Mouse (Mus musculus): Measurements from ENCODE around the gene Mnx1. TPM values are rescaled to one million over a fixed set of nuclear protein-coding genes. Genes with fewer than 3 reads are reported as not detected.
"Not testable (repeated sequence)": the region's sequence is repeated elsewhere in the genome, so short reads cannot be mapped to it uniquely, and the experiment has no call there.

The Mnx1 gene
- total and polyA plus RNA-seq, 2 experiments from 2014 or later = not detected

DNA sequence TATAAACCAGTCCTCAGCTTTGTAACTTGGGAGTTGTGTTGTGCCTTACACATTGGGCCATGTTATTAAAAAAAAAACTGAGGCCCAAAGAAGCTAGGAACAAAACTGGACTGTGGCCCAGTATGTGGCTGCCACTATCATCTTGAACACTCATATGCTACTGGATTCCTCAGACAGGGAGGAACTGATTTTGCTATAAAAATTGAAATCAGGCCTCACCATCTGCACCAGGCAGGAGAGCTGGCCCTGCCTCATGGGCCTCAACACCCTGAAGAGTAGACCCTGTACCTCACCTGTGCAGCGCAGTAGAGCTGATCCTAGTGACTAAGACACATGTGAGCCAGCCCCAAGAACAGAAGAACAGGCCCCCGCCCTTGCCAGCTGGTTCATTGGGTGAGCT, 33.0 kb downstream of the Mnx1 start:
- no peaks in the 10 kb centered on the region for H3K4me1 ChIP-seq (ENCODE audit: control insufficient read depth, insufficient read depth)
- no peak overlapping the region for H3K4me3 ChIP-seq (ENCODE audit: low read depth, low read length)
- no peaks in the 10 kb centered on the region for H3K27me3 ChIP-seq (ENCODE audit: control insufficient read depth, insufficient read depth, low read length)
- TF ChIP-seq EP300 (IDR thresholded peaks at IDR 0.05; ENCODE audit: low read depth) = no peak
- TF ChIP-seq CTCF (IDR thresholded peaks at IDR 0.05; ENCODE audit: low read depth) = no peak
- no peak overlapping the region for H3K9ac ChIP-seq (replicated peaks; ENCODE audit: low read depth, low read length)
- 90% methylated on average over 2 of the region's 2 CpGs for WGBS
- H3K9me3 ChIP-seq (replicated peaks; ENCODE audit: control insufficient read depth, low read length) = no peaks in the 10 kb centered on the region
- DNase-seq (ENCODE audit: low spot score) (no peak), ATAC-seq (ENCODE audit: insufficient read depth, low read depth) (no peak)
- peaks cover 89% of the 10 kb centered on the region for H3K36me3 ChIP-seq (replicated peaks; ENCODE audit: control insufficient read depth, insufficient read depth, low read length)
- no peak overlapping the region for H3K4me2 ChIP-seq (ENCODE audit: low read depth, low read length)
- H3K27ac ChIP-seq (ENCODE audit: low read depth) = no peak overlapping the region

DNA sequence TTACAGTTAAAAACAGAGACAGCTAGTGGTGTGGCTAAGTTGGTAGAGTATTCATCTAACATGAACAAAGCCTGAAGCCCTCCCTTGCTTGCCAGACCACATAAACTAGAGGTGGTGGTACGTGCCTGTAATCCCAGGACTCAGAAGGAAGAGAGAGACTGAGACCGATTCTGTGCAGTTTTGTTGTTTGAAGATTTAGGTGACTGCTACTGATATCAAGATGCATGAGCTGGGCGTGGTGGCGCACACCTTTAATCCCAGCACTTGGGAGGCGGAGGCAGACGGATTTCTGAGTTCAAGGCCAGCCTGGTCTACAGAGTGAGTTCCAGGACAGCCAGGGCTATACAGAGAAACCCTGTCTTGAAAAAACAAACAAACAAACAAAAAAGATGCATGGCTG, 41.5 kb downstream of the Mnx1 start:
- not testable (repeated sequence) for H3K27me3 ChIP-seq (ENCODE audit: control insufficient read depth, insufficient read depth, low read length); ATAC-seq (ENCODE audit: insufficient read depth, low read depth); DNase-seq (ENCODE audit: low spot score); H3K4me2 ChIP-seq (ENCODE audit: low read depth, low read length); H3K9me3 ChIP-seq (replicated peaks; ENCODE audit: control insufficient read depth, low read length); H3K4me3 ChIP-seq (ENCODE audit: low read depth, low read length); H3K9ac ChIP-seq (replicated peaks; ENCODE audit: low read depth, low read length); H3K27ac ChIP-seq (ENCODE audit: low read depth)
- WGBS = 86% methylated on average over 6 of the region's 6 CpGs
- Histone ChIP-seq H3K36me3 (replicated peaks; ENCODE audit: control insufficient read depth, insufficient read depth, low read length) (peaks cover 54% of the 10 kb centered on the region), H3K4me1 (ENCODE audit: control insufficient read depth, insufficient read depth) (peaks cover 17% of the 10 kb centered on the region)

- Histone ChIP-seq H3K4me1 (ENCODE audit: control insufficient read depth, insufficient read depth) (peaks cover 17% of the 10 kb centered on the region), H3K4me2 (ENCODE audit: low read depth, low read length) (peak overlapping the region; percentile 92), H3K27me3 (ENCODE audit: control insufficient read depth, insufficient read depth, low read length) (no peaks in the 10 kb centered on the region), H3K27ac (ENCODE audit: low read depth) (0 out of 2 replicates have a peak overlapping the region, but pooled peaks have one; percentile 83), H3K4me3 (ENCODE audit: low read depth, low read length) (peak overlapping the region; percentile 87), H3K9me3 (replicated peaks; ENCODE audit: control insufficient read depth, low read length) (no peaks in the 10 kb centered on the region), H3K9ac (replicated peaks; ENCODE audit: low read depth, low read length) (peak overlapping the region; percentile 73), H3K36me3 (replicated peaks; ENCODE audit: control insufficient read depth, insufficient read depth, low read length) (peaks cover 41% of the 10 kb centered on the region)
- DNase-seq (ENCODE audit: low spot score) = no peak
- 39% methylated on average over 8 of the region's 8 CpGs for WGBS
- no peak for TF ChIP-seq CTCF (IDR thresholded peaks at IDR 0.05; ENCODE audit: low read depth)
- ATAC-seq (ENCODE audit: insufficient read depth, low read depth) = no peak
Measured at GRCm38 (mm10) chr5:29435491-29435890, 42.8 kb downstream of the Mnx1 start.

GRCm38 (mm10) chr5:29434872-29435358, 43.4 kb downstream of the Mnx1 start:
- Histone ChIP-seq H3K4me3 (ENCODE audit: low read depth, low read length) (peak overlapping the region; percentile 87), H3K27me3 (ENCODE audit: control insufficient read depth, insufficient read depth, low read length) (no peaks in the 10 kb centered on the region), H3K27ac (ENCODE audit: low read depth) (peak overlapping the region; percentile 83), H3K4me2 (ENCODE audit: low read depth, low read length) (peak overlapping the region; percentile 92), H3K4me1 (ENCODE audit: control insufficient read depth, insufficient read depth) (peaks cover 17% of the 10 kb centered on the region), H3K36me3 (replicated peaks; ENCODE audit: control insufficient read depth, insufficient read depth, low read length) (peaks cover 36% of the 10 kb centered on the region), H3K9ac (replicated peaks; ENCODE audit: low read depth, low read length) (peak overlapping the region; percentile 73), H3K9me3 (replicated peaks; ENCODE audit: control insufficient read depth, low read length) (no peaks in the 10 kb centered on the region)
- WGBS = under 1% methylated on average over 46 of the region's 48 CpGs
- peak; percentile 25 for DNase-seq (ENCODE audit: low spot score)
- peak; percentile 70 for ATAC-seq (ENCODE audit: insufficient read depth, low read depth)
- TF ChIP-seq EP300 (IDR thresholded peaks at IDR 0.05; ENCODE audit: low read depth) (no peak), CTCF (IDR thresholded peaks at IDR 0.05; ENCODE audit: low read depth) (no peak)

DNA sequence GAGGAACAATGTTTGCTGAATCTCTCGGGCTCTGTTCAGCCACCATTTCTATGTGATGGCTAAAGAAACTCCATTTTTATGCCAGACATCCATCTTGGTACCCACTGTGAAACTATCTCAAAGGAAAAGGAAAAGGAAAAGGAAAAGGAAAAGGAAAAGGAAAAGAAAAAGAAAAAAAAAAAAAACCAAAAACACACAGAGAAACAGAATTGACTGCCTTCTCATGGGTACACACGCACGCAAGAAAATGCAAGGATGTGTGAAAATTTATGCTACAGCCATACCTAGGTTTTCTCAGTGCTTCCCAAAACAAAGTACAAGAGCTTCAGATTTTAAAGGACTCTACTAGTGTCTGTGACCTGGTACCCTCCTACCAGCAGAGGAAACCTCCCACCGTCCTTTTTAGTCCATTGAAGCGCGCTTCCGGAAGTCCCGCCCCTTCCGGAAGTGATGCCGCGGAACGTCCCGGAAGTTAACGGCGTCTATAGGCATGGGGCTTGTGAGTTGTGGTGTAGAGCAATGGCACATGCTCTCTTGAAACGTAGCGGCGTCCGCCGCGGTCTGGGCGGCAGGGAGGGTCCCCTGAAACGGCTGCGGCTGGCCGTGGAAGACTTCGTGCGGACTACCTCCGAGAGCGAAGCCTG, 43.9 kb downstream of the Mnx1 start, which contains the start of gene Nom1:
Nom1 (plus strand) TSS at position 437 of the 644 bp plus-strand sequence.
- WGBS = 5% methylated on average over 29 of the region's 29 CpGs
- Histone ChIP-seq H3K4me1 (ENCODE audit: control insufficient read depth, insufficient read depth) (peaks cover 17% of the 10 kb centered on the region), H3K27me3 (ENCODE audit: control insufficient read depth, insufficient read depth, low read length) (no peaks in the 10 kb centered on the region), H3K36me3 (replicated peaks; ENCODE audit: control insufficient read depth, insufficient read depth, low read length) (peaks cover 30% of the 10 kb centered on the region), H3K9ac (replicated peaks; ENCODE audit: low read depth, low read length) (peak within 1 kb of the TSS; percentile 73), H3K9me3 (replicated peaks; ENCODE audit: control insufficient read depth, low read length) (no peaks in the 10 kb centered on the region), H3K4me3 (ENCODE audit: low read depth, low read length) (peak within 1 kb of the TSS; percentile 87), H3K4me2 (ENCODE audit: low read depth, low read length) (peak within 1 kb of the TSS; percentile 92), H3K27ac (ENCODE audit: low read depth) (peak within 1 kb of the TSS; percentile 83)
- DNase-seq (ENCODE audit: low spot score) = peak; percentile 91
- TF ChIP-seq CTCF (IDR thresholded peaks at IDR 0.05; ENCODE audit: low read depth) (no peak), EP300 (IDR thresholded peaks at IDR 0.05; ENCODE audit: low read depth) (no peak)
- ATAC-seq (ENCODE audit: insufficient read depth, low read depth) = peak; percentile 95

DNA sequence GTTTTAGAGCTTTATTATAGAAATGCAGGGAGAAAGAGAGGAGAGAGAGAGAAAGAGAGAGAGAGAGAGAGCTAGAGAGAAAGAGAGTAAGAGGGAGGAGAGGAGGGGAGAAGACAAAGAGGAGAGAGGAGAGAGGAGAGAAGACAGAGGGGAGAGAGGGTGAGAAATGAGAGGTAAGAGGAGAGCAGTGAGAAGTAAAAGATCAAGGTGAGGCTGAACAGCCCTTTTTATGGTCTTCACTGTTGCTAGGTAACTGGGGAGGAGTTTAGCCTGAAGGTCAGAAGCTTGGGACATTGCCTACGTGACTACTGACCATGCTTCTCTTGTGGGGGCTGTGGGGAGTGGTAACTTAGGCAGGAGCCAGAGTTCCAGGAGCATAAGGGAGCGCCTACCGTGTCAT, 54.9 kb downstream of the Mnx1 start:
- DNase-seq (ENCODE audit: low spot score); H3K27me3 ChIP-seq (ENCODE audit: control insufficient read depth, insufficient read depth, low read length); H3K4me2 ChIP-seq (ENCODE audit: low read depth, low read length); ATAC-seq (ENCODE audit: insufficient read depth, low read depth); H3K9me3 ChIP-seq (replicated peaks; ENCODE audit: control insufficient read depth, low read length); H3K36me3 ChIP-seq (replicated peaks; ENCODE audit: control insufficient read depth, insufficient read depth, low read length); H3K9ac ChIP-seq (replicated peaks; ENCODE audit: low read depth, low read length); H3K4me1 ChIP-seq (ENCODE audit: control insufficient read depth, insufficient read depth); H3K4me3 ChIP-seq (ENCODE audit: low read depth, low read length); H3K27ac ChIP-seq (ENCODE audit: low read depth): not testable (repeated sequence)
- 50% methylated on average over 3 of the region's 3 CpGs for WGBS

Other genes with a start within 250 kb of the Mnx1 start
- 18.2 and 28.4 TPM in 2 replicates for gene Lmbr1, start 100.1 kb downstream of the Mnx1 start, total RNA-seq (2014; rRNA removed; ENCODE audit: low replicate concordance)
- 16.9 and 17.3 TPM in 2 replicates for gene Lmbr1, start 100.1 kb downstream of the Mnx1 start, polyA plus RNA-seq (2015; fragmentation: Nextera tagmentation; extraction: Ambion mirVana)
- gene Nom1, start 43.8 kb downstream of the Mnx1 start, total RNA-seq (2014; rRNA removed; ENCODE audit: low replicate concordance) = 3.0 and 19.9 TPM in 2 replicates
- 11.0 and 12.4 TPM in 2 replicates for gene Nom1, start 43.8 kb downstream of the Mnx1 start, polyA plus RNA-seq (2015; fragmentation: Nextera tagmentation; extraction: Ambion mirVana)
- 42.3 and 43.2 TPM in 2 replicates for gene Ube3c, start 90.8 kb upstream of the Mnx1 start, total RNA-seq (2014; rRNA removed; ENCODE audit: low replicate concordance)
- gene Ube3c, start 90.8 kb upstream of the Mnx1 start, polyA plus RNA-seq (2015; fragmentation: Nextera tagmentation; extraction: Ambion mirVana) = 14.5 and 17.0 TPM in 2 replicates

All from heart, postnatal 0 days (tissue).